Mouse (Mus musculus): ENCODE data around the gene Hs3st5. TPM values are rescaled to one million over a fixed set of nuclear protein-coding genes. Genes with fewer than 3 reads are reported as not detected.

Hs3st5 gene
- 0.02 TPM in 1 of 2 replicates, not detected in the other for polyA plus RNA-seq (2012; rRNA removed)

DNA sequence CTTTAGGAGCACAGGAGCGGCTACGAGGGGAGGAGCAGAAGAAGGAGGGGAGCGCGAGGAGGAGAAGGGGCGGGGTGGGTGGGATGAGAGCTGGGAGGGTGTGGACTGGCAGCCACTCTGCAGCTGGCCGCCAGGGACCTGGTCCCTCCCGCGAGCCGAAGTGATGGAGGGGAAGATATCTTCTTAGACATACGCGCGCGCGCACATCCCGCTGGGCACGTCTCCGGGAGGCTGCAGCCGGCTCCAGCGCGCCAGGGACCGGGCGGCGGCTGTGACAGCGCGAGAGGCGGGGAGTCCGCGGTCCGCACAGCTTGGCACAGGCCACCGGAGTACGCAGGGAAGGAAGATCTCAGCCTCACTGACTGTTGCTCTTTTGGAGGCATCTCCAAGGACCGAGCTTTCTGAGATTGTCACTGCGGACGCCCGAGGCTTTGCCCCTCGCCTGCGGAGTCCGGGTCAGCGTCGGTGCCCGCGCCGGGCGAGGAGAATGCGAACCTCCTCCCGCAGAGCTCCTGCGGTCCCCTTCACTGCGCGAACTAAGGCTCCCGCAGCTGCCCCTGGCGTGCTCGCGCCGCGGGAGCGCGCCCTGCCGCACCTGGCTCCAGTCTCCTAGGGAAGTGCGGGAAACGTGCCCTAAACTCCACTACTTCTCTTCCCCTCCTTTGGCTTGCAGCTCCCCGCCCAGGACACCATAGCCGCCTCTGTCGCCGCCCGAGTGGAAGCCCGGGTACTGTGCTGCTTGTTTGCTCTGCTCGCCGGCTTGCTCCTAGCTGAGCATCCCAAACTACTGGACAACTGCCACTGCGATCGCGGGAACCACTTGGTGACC lies at the start of gene Hs3st5:
Gene Hs3st5 (plus strand): TSS at position 88 of the 829 bp plus-strand sequence.

